Mouse (Mus musculus): Measurements from ENCODE around the gene Mks1.

GRCm38 (mm10) chr11:87852690-87853596 lies at the start of gene Mks1:
- TF ChIP-seq CTCF (IDR thresholded peaks at IDR 0.05; ENCODE audit: borderline replicate concordance, insufficient read depth, low read length) (no peak), POLR2A (IDR thresholded peaks at IDR 0.05; ENCODE audit: low read depth, low read length) (peak; percentile 67)
